Mouse (Mus musculus) hematopoietic multipotent progenitor cell, adult 10-12 weeks (in vitro differentiated cells): Measurements from ENCODE around the gene Abca1. TPM values are rescaled to one million over a fixed set of nuclear protein-coding genes. Genes with fewer than 3 reads are reported as not detected.

Experiments used
- polyA plus RNA-seq: library from polyadenylated mRNA; stranded (reverse); fragments of >175 nt; gene quantifications from 2 replicates; pipeline ENCODE4 v1.2.3, GENCODE M21; 2012; ENCODE audit warnings: low replicate concordance

Abca1 gene
- polyA plus RNA-seq, result 3.9 and 8.3 TPM in 2 replicates

GRCm38 (mm10) chr4:53159767-53160166, at the start of gene Abca1:
Abca1 (minus strand) TSS chr4:53159895.

GRCm38 (mm10) chr4:53011732-53012361, 147.8 kb downstream of the Abca1 start, which contains the start of gene Nipsnap3b:
Nipsnap3b (plus strand) TSS chr4:53011880.

GRCm38 (mm10) chr4:52989248-52989647, 170.4 kb downstream of the Abca1 start, which contains the start of gene Nipsnap3a:
Nipsnap3a (plus strand) TSS chr4:52989272.

Other genes starting within 250 kb of the Abca1 start
- not detected in 2 replicates for gene Olfr272, start 240.7 kb downstream of the Abca1 start, polyA plus RNA-seq
- gene Olfr270, start 195.3 kb downstream of the Abca1 start, polyA plus RNA-seq, result not detected in 2 replicates
- gene Nipsnap3a, start 170.6 kb downstream of the Abca1 start, polyA plus RNA-seq, result not detected in 2 replicates
- gene Nipsnap3b, start 148.0 kb downstream of the Abca1 start, polyA plus RNA-seq, result 41.0 and 49.2 TPM in 2 replicates